Mouse (Mus musculus) MEL-GATA-1-ER (cell line): ENCODE measurements around the gene Agap2.

ENCODE experiments used
- DNase-seq: peaks from one replicate; pipeline ENCODE4 v3.0.0-alpha.2; 2012; ENCODE audit warnings: low read depth; ENCODE audit errors: extremely low read depth

Gene Agap2

DNA sequence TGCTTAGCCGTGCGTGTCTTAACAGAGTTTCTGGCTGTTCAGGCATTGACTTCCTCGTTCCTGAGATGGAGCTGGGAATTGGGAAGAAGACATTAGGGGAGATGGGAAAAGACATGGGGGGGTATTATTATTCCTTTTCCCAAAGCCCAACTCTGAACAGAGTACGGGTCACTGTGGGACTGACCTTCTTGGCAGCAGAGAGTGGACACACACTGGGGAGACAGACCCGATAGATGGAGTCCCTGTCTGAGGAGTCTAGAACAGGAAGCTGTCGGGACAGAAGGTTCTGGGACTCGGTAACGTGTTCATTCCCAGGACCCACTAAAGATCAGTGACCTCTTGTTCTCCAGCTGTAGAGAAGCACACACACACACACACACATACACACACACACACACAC, 567 bp downstream of the Agap2 start:
- DNase-seq: no peak

DNA sequence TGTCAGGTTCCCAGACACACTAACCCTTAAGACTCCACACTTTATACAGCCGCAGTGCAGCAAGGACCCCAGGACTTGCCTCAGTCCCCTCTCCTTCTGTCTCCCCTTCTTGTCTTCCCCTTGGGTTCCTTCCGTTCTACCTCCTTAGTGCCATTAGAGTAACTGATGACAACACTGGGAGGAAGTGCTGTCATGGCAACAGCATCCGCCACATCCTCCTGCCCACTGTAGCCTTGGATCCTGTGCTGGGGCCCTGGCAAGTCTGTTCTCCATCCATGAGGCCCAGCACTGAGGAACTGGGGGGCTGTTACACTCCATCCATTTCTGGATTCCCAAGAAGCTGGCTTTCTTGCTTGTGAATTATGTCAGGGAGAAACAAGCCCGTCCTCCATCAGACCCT, 998 bp downstream of the Agap2 start:
- DNase-seq: no peak

DNA sequence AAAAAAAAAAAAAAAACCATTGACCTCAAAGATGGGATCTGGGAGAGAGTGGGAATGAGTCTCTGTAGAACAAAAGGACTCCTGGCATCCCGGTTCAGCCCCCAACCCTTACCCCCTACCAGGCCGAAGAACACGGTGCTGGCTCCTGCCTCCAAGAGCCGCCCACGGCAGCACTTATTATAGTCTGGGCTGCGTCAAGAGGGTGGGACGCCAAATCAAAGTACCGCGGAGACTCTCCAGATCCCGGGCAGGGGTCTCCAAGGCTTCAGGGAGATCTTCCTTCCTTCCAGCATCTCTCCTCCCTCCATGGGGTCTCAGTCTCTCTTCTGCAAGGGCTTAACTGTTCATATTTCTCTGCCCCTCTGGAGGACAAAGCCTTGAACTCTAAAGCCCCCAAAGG, 2.4 kb downstream of the Agap2 start:
- no peak for DNase-seq

DNA sequence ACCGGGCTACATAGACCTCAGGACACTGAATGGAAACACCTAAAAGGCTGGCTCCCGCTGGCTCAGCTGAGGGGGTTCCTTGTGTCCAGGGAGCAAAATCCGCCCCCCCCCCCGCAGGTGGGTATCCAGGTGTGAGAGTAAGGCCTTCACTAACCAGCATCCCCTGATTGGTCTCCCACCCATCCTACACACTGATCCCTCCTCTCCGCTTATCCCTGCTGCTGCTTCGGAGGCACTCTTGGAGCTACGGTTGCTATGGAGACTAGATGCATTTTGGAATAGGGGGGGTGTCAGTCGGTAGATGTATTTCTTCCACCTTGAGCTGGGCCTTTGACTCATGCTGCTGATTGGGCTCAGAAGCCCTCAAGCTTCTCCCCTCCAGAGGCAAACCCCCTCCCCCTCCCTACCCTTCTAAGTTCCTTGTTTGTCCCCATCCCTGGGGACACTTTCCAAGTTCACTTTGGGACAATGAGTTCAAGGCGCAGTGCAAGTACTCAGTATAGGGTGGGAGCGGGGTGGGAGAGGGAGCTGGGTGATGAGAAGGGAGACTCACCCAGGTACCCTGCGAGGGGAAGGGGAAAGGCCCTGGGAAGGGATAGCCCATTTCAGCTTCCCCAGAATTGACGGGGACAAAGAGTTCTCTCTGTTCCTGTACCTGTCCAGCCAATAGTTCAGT, 3.1 kb downstream of the Agap2 start:
- no peak for DNase-seq

DNA sequence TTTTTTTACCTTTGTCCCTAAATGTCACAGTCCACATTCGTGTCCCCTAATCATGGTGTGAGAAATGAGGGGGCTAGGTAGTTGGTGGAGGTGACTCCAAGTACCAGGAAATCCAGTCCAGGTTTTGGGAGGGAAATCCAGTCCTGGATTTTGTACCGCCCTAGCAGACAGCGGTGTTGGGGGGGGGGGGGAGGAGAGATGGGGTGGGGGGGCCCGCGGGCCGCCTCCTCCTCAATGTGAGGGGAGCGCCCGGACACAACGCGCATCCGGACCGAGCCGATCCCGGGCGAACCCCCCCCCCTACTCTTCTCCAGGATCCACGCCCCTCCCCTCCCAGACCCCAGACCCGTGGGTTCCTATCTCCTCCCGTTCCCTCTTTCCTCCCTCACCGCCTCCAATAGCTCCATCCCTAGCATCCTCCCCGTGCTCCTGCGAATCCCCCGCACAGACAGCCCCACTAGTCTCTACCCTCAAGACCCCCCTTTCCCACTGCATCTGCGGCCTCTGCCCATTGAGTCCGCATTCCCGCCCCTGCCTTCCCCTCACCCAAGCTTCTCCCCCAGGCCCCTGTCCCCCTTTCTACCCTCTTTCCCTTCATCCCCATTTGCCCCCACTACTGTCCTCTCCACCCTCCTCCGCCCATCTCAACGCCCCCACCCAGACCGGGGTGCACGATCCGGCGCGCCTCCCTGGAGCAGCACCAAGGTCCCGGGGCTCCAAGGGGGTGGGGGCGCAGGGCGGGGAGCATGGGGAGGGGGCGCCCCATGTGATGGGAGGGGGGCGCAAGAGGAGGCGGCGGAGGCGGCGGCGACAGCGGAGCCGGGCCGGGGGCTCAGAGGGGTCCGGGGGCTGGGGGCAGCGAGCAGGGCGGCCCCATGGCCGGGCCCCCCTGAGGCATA, 3.8 kb downstream of the Agap2 start:
- no peak for DNase-seq

DNA sequence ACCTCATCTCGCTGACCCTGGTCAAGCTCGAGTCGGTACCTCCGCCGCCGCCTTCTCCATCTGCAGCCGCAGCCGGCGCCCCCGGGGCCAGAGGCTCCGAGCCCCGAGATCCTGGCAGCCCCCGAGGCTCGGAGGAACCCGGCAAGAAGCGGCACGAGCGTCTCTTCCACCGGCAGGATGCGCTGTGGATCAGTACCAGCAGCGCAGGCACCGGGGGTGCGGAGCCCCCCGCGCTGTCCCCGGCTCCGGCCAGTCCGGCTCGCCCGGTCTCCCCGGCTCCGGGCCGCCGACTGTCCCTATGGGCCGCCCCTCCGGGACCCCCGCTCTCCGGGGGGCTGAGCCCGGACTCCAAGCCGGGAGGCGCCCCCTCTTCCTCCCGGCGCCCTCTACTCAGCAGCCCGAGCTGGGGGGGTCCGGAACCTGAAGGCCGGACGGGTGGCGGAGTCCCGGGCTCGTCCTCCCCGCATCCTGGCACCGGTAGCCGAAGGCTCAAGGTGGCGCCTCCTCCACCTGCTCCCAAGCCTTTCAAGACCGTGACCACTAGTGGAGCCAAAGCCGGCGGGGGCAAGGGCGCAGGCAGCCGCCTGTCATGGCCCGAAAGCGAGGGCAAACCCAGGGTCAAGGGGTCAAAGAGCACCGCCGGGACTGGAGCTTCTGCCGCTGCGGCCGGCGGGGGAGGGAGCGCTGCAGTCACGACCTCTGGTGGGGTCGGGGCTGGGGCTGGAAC, 4.7 kb downstream of the Agap2 start:
- DNase-seq: no peak

DNA sequence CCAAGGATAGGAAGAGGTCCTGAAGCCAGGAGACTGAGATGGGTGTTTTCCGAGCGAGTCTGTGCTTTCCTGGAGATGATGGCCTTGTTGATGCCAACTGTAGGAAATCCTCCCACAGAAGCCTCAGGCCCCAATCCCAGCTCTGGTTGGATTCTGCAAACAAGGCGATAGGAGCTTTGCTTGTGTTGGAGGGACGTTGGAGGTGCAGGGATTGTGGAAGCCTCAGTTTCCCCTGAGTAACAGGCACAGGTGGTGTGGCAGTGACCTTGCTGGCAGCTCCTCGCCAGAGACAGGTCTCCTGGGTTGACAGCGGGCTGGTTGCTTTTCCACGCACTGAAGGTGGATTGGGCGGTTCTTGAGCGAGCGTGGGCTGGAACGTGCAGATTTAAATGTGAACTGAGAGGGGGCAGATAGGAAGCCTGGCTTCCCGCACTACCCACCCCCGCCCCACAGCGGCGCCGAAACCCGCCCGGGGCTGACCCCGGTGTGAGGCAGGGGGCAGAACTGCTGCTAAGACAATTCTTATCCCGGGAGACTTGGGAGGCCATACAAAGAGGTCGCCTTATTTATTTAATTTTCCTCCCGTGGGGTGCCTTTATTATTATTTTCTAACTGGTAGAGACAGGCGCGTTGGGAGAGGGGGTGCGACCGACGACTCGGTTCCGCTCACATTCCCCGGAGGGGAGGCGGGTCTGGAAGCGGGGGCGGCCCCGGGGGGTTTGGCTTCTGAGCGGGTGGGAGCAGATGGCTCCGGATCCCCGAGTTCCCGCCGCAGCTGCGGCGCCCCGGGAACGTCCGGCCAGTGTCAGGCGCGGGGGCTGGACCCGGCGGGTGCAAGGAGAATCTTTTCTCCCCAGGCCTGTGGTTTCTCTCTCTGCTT, 6.1 kb downstream of the Agap2 start:
- no peak for DNase-seq

DNA sequence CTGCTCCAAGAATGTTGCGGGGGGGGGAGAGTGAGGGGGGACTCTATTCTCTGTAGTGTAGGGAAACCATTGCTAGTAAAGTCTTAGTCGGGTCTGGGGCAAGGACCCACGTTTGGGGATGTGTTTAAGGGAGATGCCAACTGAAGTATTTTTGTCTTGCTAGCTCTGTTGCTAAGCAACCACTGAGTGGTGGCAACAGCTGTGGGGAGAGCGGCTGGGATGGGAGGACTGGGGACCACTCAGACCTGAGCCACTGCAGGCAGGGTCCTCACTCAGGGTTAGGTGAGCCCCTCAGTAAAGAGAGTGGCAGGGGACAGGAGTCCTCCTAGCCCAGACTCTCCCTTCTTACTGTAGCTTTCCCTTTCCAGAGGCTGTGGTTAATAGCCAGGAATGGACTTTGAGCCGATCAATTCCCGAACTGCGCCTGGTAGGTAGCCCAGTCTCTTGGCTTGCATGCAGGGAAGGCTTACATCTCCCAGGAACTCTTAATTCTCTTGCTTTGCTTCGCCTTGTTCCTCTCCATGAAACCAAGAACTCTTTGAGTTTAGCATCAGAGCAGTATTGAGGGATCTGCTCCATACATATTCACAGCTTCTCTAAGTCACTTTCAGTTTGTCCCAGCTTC, 7.0 kb downstream of the Agap2 start:
- no peak for DNase-seq

DNA sequence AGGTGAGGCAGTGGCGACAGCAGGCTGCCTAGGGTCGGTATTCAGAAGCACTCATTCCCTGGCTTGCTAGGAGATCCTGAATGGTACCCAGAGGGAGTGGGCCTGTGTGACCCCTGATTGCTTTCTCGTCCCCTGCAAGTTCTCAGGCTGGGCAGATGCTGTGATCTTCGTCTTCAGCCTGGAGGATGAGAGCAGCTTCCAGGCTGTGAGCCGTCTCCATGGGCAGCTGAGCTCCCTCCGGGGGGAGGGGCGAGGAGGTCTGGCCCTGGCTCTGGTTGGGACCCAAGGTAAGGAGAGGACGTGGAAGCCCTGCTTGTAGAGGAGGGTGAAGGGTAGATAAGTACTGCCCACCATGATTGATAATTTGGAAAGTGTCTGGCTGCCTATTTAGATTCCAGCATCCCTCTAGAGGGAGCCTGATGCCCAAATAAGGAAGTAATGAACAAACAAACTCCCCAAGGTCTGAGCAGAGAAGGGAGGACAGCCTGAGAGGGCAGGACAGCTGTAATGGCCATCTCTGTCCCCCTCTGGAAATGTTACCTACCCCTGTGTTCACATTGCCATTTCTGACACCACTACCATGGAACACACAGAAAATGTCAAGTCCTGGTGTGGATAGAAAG, 8.3 kb downstream of the Agap2 start:
- no peak for DNase-seq

DNA sequence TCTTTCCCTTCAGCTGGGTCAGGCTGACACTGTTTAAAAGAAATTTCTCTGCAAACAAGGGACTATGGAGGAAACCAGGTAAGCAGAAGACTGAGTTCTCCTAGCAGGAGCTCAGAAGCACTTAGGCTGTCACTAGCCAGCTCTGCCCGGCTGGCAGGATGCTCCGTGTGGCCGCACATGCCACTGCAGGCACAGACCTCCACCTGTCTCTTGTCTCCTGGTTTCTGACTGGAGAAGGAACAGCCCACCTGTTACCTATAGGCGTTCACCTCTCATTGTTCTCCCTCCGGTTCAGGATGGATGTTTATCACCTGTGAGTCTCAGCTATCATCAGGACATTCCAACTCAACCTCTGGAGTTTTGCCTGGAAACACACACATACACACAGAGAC, 8.8 kb downstream of the Agap2 start:
- DNase-seq: no peak

DNA sequence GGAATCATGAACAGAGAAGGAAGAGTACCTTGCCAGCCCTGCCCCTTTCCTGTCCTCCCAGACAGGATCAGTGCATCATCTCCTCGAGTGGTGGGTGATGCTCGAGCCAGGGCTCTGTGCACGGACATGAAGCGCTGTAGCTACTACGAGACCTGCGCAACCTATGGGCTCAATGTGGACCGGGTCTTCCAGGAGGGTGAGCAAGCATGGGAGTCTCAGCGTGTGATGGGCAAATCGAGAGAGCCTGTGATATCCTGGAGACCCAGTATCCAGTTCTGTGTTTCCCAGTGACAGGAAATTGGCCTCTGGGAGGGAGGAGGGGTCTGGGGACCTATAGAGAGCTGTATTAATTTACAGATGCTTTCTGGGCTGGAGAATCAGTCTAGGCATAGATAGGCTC, 10.0 kb downstream of the Agap2 start:
- DNase-seq: no peak

DNA sequence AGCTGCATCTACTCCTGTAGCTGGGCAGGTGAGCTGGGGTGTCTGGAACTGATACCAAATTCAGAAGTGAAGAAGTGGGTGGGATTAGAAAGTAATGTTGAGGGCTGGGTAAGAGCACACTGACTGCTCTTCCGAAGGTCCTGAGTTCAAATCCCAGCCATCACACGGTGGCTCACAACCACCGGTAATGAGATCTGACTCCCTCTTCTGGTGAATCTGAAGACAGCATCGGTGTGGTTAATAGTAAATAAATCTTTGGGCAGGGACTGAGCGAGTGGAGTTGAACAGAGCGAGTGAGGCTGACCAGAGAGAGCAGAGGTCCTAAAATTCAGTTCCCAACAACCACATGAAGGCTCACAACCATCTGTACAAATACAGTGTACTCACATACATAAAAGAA, 10.5 kb downstream of the Agap2 start:
- DNase-seq: no peak

DNA sequence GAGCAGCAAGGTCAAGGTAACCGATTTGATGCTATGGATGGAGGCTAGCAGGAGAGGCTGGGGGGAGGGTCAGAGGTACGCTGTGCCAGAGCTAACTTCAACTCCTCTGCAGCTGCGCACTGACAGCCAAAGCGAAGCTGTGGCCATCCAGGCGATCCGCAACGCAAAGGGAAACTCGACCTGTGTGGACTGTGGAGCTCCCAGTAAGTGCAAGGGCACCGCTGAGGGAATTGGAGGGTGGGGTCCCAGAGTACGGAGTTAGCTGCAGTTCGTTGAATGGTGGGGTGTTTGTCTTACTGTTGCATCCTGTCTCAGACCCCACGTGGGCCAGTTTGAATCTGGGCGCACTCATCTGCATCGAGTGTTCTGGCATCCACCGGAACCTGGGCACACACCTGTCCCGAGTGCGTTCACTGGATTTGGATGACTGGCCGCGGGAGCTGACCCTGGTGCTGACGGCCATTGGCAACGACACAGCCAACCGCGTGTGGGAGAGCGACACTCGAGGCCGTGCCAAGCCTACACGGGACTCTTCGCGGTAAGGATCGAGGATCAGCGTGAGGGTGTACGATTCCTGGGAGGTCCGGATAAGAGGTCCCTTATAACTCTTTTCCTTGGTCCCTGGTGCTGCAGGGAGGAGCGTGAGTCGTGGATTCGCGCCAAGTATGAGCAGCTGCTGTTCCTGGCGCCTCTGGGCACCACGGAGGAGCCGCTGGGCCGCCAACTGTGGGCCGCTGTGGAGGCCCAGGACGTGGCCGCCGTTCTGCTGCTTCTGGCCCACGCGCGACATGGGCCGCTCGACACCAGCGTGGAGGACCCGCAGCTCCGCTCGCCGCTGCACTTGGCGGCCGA, 15.7 kb downstream of the Agap2 start:
- DNase-seq: no peak

DNA sequence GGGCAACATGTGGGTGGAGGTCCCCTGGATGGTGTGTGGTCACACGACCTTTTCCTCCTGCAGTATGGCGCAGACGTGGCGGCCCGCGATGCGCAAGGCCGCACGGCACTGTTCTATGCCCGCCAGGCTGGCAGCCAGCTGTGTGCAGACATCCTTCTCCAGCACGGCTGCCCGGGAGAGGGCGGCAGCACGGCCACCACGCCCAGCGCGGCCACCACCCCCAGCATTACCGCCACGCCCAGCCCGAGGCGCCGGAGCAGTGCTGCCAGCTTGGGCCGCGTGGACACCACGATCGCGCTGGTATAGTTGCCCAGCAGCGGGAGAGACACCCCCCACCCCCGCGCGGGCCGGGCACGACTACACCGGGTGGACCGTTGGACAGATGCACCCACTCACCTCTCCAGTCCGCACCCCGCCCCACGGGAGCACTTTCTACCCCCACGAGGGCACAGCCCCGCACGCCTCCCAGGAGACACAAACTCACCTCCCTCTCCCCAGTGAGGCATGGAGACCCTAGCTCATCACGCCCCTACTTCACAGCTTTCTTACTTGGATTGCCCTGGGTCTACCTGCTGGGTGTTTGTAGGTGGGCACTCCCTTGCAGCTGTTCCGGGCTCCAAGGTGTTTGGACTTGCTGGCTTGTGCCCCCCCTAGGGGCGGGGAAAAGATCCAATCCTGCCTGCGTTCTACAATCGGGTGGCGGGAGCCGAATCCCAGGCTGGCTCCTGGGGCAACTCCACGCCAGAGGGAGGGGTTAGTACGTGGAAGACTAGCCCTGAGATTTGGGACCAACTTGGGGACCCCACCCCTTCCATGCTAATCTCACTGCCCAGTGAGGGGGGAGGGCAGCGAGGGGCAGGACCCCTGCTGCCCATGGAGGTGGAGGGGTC, 16.7 kb downstream of the Agap2 start:
- DNase-seq: no peak

DNA sequence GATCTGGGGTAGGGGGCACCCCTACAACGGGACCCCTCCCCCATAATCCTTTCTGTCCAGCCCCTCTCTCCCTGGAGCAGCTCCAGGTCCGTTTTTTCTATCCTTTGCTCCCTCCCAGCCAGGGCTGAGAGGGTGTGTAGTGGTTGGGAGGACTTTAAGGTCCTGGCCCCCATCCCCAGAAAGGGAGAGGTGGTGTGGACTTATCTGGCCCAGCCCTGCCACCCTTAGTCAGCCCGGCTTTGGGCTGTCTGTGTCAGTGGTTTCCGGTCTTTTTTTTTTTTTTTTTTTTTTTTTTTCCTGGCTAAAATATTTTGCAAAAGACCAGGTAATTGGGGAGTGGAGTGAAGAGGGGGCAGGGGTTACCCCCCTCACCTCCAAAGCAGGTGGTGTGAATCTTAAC, 17.7 kb downstream of the Agap2 start:
- DNase-seq: no peak

DNA sequence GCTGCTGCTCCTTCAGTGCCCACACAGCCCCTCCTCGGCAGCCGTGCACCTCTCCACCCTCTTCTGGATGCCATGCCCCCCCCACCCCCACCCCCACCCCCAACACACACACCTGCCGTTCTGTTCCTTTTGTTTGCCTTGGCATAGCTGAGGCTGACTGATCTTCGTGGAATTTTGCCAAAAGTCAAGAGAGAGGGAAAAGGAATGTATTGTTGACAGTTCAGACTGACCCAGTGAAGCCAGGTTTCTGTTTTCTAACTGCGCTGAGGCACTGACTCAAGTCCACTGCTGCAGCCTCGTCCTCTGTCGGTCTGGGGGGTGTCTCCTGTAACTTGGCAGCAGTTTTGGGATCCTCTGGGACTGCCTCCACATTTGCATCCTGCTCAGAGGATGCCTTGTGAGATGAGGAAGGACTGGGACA, 19.3 kb downstream of the Agap2 start:
- DNase-seq: no peak

DNA sequence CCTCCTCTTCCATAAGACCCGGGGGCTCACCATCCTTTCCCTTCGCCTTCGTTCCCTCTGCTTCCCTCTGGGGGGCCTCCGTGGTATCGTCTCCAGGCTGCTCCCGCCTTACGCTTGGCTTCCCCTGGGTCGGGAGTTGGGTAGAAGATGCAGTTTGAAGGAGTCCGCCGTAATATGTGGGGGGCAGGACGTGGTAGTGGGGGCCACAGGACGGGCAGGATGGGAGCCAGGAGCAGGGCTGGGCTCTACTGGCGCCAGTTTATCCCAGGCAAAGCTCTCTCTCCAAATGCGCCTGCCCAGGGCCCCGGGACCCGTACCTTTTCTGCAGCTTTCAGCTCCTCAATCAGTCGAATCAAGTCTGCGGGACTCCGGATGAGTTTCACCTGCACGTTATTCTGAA, 23.4 kb downstream of the Agap2 start:
- no peak for DNase-seq

DNA sequence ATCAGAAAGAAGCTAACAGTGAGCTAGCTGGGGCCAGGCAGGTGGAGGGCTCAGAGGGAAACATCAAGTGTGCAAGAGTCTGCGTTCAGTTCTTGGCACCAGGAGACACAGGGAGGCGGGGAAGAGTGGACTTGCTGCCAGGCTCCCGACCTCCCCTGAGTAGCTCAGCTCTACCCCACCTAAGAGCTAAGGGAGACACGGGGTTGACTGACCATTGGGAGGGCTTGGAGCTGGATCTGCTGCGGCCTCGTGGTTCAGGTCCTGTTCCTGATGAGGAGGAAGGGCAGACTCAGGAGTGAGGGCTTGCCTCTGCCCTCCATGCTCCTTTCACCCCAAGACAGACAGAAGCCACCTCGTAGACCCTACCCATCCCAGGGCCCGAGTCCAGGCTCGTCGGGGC, 24.1 kb downstream of the Agap2 start:
- DNase-seq: no peak
